14 mouse cellular contexts compared by ENCODE assay signal in the genomic region with DNA sequence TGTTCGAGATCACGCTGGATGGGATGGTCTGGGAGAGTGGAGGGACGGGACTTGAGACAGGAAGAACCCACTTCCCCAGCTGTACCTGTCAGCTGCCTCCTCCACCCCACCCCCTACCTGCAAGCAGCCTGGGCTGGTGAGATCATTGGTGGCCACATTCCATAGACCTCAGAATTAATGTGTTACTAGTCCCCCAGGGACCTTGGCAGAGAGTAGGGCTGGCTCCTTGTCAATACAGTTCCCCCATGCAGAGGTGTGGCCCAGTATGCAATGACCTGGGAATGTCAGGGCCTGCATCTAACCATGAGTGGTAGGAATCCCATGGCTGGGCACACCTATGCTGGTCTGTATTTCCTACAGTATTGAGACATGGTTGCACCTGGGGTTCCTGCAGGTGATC.
A peak's percentile ranks its signal among the peaks of the same experiment; 100 is the strongest.
DNase-seq lines count a peak whose midpoint lies in the region; ATAC-seq and TF ChIP-seq lines count a peak whose summit lies in the region.
"Had no signal": no experiment of that assay in that cellular context is flagged by ENCODE, and none has a peak within 500 bp of the region (broad histone marks: within the 10 kb centered on the region; RNA-seq: fewer than 3 reads in every experiment).

No protein-coding gene starts in this region.

- H3K27me3 ChIP-seq in intestine, embryonic 15.5 days (replicated peaks): 0 out of 2 replicates have a peak, but pooled peaks cover 5% of the 10 kb centered on the region
- no peaks in the 10 kb centered on the region for H3K27me3 ChIP-seq in intestine, postnatal 0 days (replicated peaks; ENCODE audit: control insufficient read depth, insufficient read depth, low read length)
- H3K27me3 ChIP-seq in stomach, embryonic 14.5 days (ENCODE audit: control insufficient read depth, insufficient read depth, low read length): no peaks in the 10 kb centered on the region
- H3K27me3 ChIP-seq in stomach, postnatal 0 days (ENCODE audit: control insufficient read depth, insufficient read depth, low read length): no peaks in the 10 kb centered on the region
- H3K27me3 ChIP-seq: liver, embryonic 15.5 days had no signal

- no peak for DNase-seq in stomach, postnatal 0 days (ENCODE audit: low spot score)
- peak; percentile 85 for DNase-seq in kidney, postnatal 14 days
- DNase-seq in heart, postnatal 25 days (ENCODE audit: low spot score): no peak
- no peak for DNase-seq in adrenal gland, adult 18-20 months (ENCODE audit: low spot score in 2 of 2)
- DNase-seq: gastrocnemius, postnatal 14 days; heart, postnatal 36 days had no signal

- no peak overlapping the region for H3K9ac ChIP-seq in intestine, embryonic 15.5 days
- H3K9ac ChIP-seq in intestine, postnatal 0 days (ENCODE audit: low read depth, low read length): no peak overlapping the region
- no peak overlapping the region for H3K9ac ChIP-seq in stomach, embryonic 14.5 days (replicated peaks; ENCODE audit: low read depth, low read length)
- H3K9ac ChIP-seq in stomach, postnatal 0 days (ENCODE audit: low read length): no peak overlapping the region
- H3K9ac ChIP-seq: embryonic facial prominence, embryonic 13.5 days; liver, embryonic 15.5 days had no signal

- no peak overlapping the region for H3K4me3 ChIP-seq in intestine, embryonic 15.5 days (replicated peaks)
- H3K4me3 ChIP-seq in intestine, postnatal 0 days (ENCODE audit: low read depth, low read length): no peak overlapping the region
- H3K4me3 ChIP-seq in stomach, embryonic 14.5 days (ENCODE audit: low read depth, low read length): no peak overlapping the region
- no peak overlapping the region for H3K4me3 ChIP-seq in stomach, postnatal 0 days (ENCODE audit: low read depth, low read length)
- H3K4me3 ChIP-seq: embryonic facial prominence, embryonic 13.5 days; heart, embryonic 10.5 days; liver, embryonic 15.5 days had no signal

- TF ChIP-seq EP300 in stomach, postnatal 0 days (optimal IDR thresholded peaks at IDR 0.05): no peak

- no peak for TF ChIP-seq CTCF in intestine, postnatal 0 days (IDR thresholded peaks at IDR 0.05; ENCODE audit: low read depth)
- no peak for TF ChIP-seq CTCF in stomach, postnatal 0 days (IDR thresholded peaks at IDR 0.05; ENCODE audit: low read depth)

- ATAC-seq in intestine, embryonic 15.5 days: 0 out of 2 replicates have a peak, but pooled peaks have one; percentile 25
- no peak for ATAC-seq in intestine, postnatal 0 days
- 0 out of 2 replicates have a peak, but pooled peaks have one; percentile 37 for ATAC-seq in stomach, embryonic 14.5 days (ENCODE audit: insufficient number of reproducible peaks, insufficient read depth, low FRiP score, low read depth)
- ATAC-seq in stomach, postnatal 0 days (ENCODE audit: low FRiP score, low TSS enrichment): no peak
- ATAC-seq: CD4-positive, CD25-positive, alpha-beta regulatory T cell, adult 4 months had no signal

- intact Hi-C loops in heart, postnatal 25 days (cut with DNase I): no loop called here

- no peak overlapping the region for H3K27ac ChIP-seq in intestine, embryonic 15.5 days
- H3K27ac ChIP-seq in intestine, postnatal 0 days (ENCODE audit: low read depth, low read length): no peak overlapping the region
- no peak overlapping the region for H3K27ac ChIP-seq in stomach, embryonic 14.5 days (ENCODE audit: low read length)
- no peak overlapping the region for H3K27ac ChIP-seq in stomach, postnatal 0 days (replicated peaks)
- H3K27ac ChIP-seq: embryonic facial prominence, embryonic 13.5 days; heart, embryonic 10.5 days; liver, embryonic 15.5 days; macrophage had no signal

- H3K4me1 ChIP-seq in intestine, embryonic 15.5 days (replicated peaks): no peaks in the 10 kb centered on the region
- no peaks in the 10 kb centered on the region for H3K4me1 ChIP-seq in intestine, postnatal 0 days (replicated peaks; ENCODE audit: control insufficient read depth, insufficient read depth, low read length)
- H3K4me1 ChIP-seq in stomach, embryonic 14.5 days (ENCODE audit: control insufficient read depth, insufficient read depth, low read length): no peaks in the 10 kb centered on the region
- no peaks in the 10 kb centered on the region for H3K4me1 ChIP-seq in stomach, postnatal 0 days (replicated peaks; ENCODE audit: control insufficient read depth, insufficient read depth)
- H3K4me1 ChIP-seq: embryonic facial prominence, embryonic 13.5 days; liver, embryonic 15.5 days had no signal

- H3K36me3 ChIP-seq in intestine, embryonic 15.5 days: no peaks in the 10 kb centered on the region
- H3K36me3 ChIP-seq in intestine, postnatal 0 days (ENCODE audit: control insufficient read depth, insufficient read depth): no peaks in the 10 kb centered on the region
- no peaks in the 10 kb centered on the region for H3K36me3 ChIP-seq in stomach, embryonic 14.5 days (ENCODE audit: control insufficient read depth, insufficient read depth, low read length)
- H3K36me3 ChIP-seq in stomach, postnatal 0 days (ENCODE audit: control insufficient read depth, insufficient read depth, low read length): no peaks in the 10 kb centered on the region
- H3K36me3 ChIP-seq: embryonic facial prominence, embryonic 13.5 days; heart, embryonic 10.5 days; liver, embryonic 15.5 days had no signal

- no peaks in the 10 kb centered on the region for H3K9me3 ChIP-seq in intestine, embryonic 15.5 days
- H3K9me3 ChIP-seq in intestine, postnatal 0 days (ENCODE audit: control insufficient read depth): no peaks in the 10 kb centered on the region
- no peaks in the 10 kb centered on the region for H3K9me3 ChIP-seq in stomach, embryonic 14.5 days (ENCODE audit: control insufficient read depth, low read depth, low read length)
- H3K9me3 ChIP-seq in stomach, postnatal 0 days (ENCODE audit: control insufficient read depth, low read length): no peaks in the 10 kb centered on the region
- H3K9me3 ChIP-seq: embryonic facial prominence, embryonic 13.5 days; heart, embryonic 10.5 days; liver, embryonic 15.5 days had no signal

- H3K4me2 ChIP-seq in intestine, embryonic 15.5 days (replicated peaks): no peak overlapping the region
- no peak overlapping the region for H3K4me2 ChIP-seq in intestine, postnatal 0 days (replicated peaks; ENCODE audit: low read depth)
- no peak overlapping the region for H3K4me2 ChIP-seq in stomach, embryonic 14.5 days (replicated peaks; ENCODE audit: low read depth, low read length)
- H3K4me2 ChIP-seq in stomach, postnatal 0 days (replicated peaks; ENCODE audit: low read depth): no peak overlapping the region
- H3K4me2 ChIP-seq: embryonic facial prominence, embryonic 13.5 days; liver, embryonic 15.5 days had no signal

- 61% methylated on average over 3 of the region's 3 CpGs for WGBS in intestine, embryonic 15.5 days
- 56% methylated on average over 3 of the region's 3 CpGs for WGBS in intestine, postnatal 0 days
- 59% methylated on average over 3 of the region's 3 CpGs for WGBS in stomach, embryonic 14.5 days
- WGBS in stomach, postnatal 0 days: 53% methylated on average over 3 of the region's 3 CpGs

Comparison
In these comparisons a context has a peak if more than half of its experiments do, and no peak if none do; other contexts are left out.
1. ATAC-seq: peak in intestine, embryonic 15.5 days (single experiment) and stomach, embryonic 14.5 days (single experiment); none in intestine, postnatal 0 days (single experiment) and stomach, postnatal 0 days (single experiment).